Mouse (Mus musculus) liver, adult 2 months (tissue): ENCODE data around the gene Tmc8.

Experiments
- CTCF ChIP-seq: fragments of 200-500 bp; IDR thresholded peaks from 2 replicates; pipeline ENCODE4 v1.5.1; 2011; ENCODE audit warnings: low read depth, low read length, control low read depth
- POLR2A ChIP-seq: fragments of 200-500 bp; IDR thresholded peaks from 2 replicates; pipeline ENCODE4 v1.6.1; 2011; ENCODE audit warnings: low read length, control low read depth; ENCODE audit not compliant: insufficient read depth; ENCODE audit errors: extremely low read depth

DNA sequence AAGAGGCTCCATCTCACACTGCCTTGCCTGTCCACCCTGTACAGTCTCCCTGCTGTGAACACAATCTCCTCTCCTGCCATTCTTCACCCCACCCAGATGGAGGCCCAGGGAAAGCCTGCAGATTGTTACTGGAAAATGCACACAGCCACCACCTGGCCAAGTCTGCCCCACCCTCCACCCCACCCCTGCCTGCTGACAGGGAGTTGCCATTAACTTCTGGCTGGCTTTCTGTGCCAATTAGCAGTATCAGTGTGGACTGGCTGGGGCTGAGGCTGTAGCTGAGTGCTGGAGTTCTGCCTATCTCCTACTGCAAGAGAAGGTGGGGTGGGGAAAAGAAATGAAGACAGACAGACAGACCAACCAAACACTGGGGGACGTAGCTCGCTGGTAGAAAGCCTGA lies 56.7 kb downstream of the Tmc8 start:
- TF ChIP-seq CTCF (no peak), POLR2A (no peak)
